Mouse (Mus musculus) hindbrain, embryonic 11.5 days (tissue): ENCODE measurements around the gene Hjurp. TPM values are rescaled to one million over a fixed set of nuclear protein-coding genes. Genes with fewer than 3 reads are reported as not detected.

Experiments
- ATAC-seq: fragments of 200-750 bp; cut with Nextera tagmentation; 2 replicates; pipeline ENCODE4 v1.8.0; 2017; ENCODE audit warnings: mild to moderate bottlenecking, moderate TSS enrichment, moderate library complexity; ENCODE audit not compliant: low FRiP score
- DNase-seq: peaks from one replicate; pipeline ENCODE4 v3.0.0-alpha.2; 2015; ENCODE audit warnings: low spot score
- H3K27ac ChIP-seq: fragments of 300-500 bp; sonication (generic); 2 replicates; pipeline ENCODE4 v1.5.1; 2014; ENCODE audit warnings: mild to moderate bottlenecking, low read depth, low read length
- H3K27me3 ChIP-seq: fragments of 300-500 bp; sonication (generic); 2 replicates; pipeline ENCODE4 v1.6.1; 2014; ENCODE audit warnings: mild to moderate bottlenecking, low read length, moderate library complexity, mixed read lengths; ENCODE audit not compliant: control insufficient read depth, insufficient read depth
- H3K36me3 ChIP-seq: fragments of 300-500 bp; sonication (generic); 2 replicates; pipeline ENCODE4 v1.6.1; 2014; ENCODE audit warnings: mild to moderate bottlenecking, low read length, moderate library complexity, mixed read lengths; ENCODE audit not compliant: control insufficient read depth, insufficient read depth
- H3K4me1 ChIP-seq: fragments of 300-500 bp; sonication (generic); replicated peaks from 2 replicates; pipeline ENCODE4 v1.6.1; 2014; ENCODE audit warnings: low read length, mixed read lengths; ENCODE audit not compliant: control insufficient read depth, insufficient read depth
- H3K4me2 ChIP-seq: fragments of 300-500 bp; sonication (generic); replicated peaks from 2 replicates; pipeline ENCODE4 v1.6.1; 2014; ENCODE audit warnings: mild to moderate bottlenecking, low read depth, low read length
- H3K4me3 ChIP-seq: fragments of 300-500 bp; sonication (generic); 2 replicates; pipeline ENCODE4 v1.5.1; 2014; ENCODE audit warnings: low read depth, low read length
- H3K9ac ChIP-seq: fragments of 300-500 bp; sonication (generic); 2 replicates; pipeline ENCODE4 v1.6.1; 2014; ENCODE audit warnings: low read depth, low read length
- H3K9me3 ChIP-seq: fragments of 300-500 bp; sonication (generic); 2 replicates; pipeline ENCODE4 v1.6.1; 2016; ENCODE audit warnings: low read length; ENCODE audit not compliant: control insufficient read depth
- WGBS: fragments of 180-500 bp; shearing (Covaris S2); extraction: QIAGEN DNeasy Blood & Tissue Kit; methylation state at CpG from one replicate; pipeline ENCODE4 v1.1.7; 2014; 5-methylcytosine and 5-hydroxymethylcytosine counted together
- polyA plus RNA-seq: library from polyadenylated mRNA; unstranded; fragments of >200 nt; fragmentation: Nextera tagmentation; extraction: Ambion mirVana; gene quantifications from 2 replicates; pipeline ENCODE4 v1.2.1, GENCODE M21; 2014

Hjurp gene
- polyA plus RNA-seq, 1 experiment from 2014 or later: 136 TPM

GRCm38 (mm10) chr1:88246386-88246785 lies 31.0 kb downstream of the Hjurp start:
- Histone ChIP-seq H3K27ac (no peak overlapping the region), H3K4me3 (no peak overlapping the region), H3K9ac (no peak overlapping the region), H3K27me3 (no peaks in the 10 kb centered on the region), H3K4me1 (no peaks in the 10 kb centered on the region), H3K9me3 (peaks cover 90% of the 10 kb centered on the region), H3K4me2 (no peak overlapping the region), H3K36me3 (no peaks in the 10 kb centered on the region)
- ATAC-seq (no peak), DNase-seq (no peak)
- 48% methylated on average over 6 of the region's 6 CpGs for WGBS

- Histone ChIP-seq H3K27me3 (no peaks in the 10 kb centered on the region), H3K27ac (no peak overlapping the region), H3K4me2 (no peak overlapping the region), H3K36me3 (no peaks in the 10 kb centered on the region), H3K4me3 (no peak overlapping the region), H3K4me1 (no peaks in the 10 kb centered on the region), H3K9ac (no peak overlapping the region), H3K9me3 (peaks cover 90% of the 10 kb centered on the region)
- ATAC-seq: no peak
- DNase-seq: no peak
- 80% methylated on average over 6 of the region's 6 CpGs for WGBS
Measured at GRCm38 (mm10) chr1:88245881-88246280, 31.6 kb downstream of the Hjurp start.

DNA sequence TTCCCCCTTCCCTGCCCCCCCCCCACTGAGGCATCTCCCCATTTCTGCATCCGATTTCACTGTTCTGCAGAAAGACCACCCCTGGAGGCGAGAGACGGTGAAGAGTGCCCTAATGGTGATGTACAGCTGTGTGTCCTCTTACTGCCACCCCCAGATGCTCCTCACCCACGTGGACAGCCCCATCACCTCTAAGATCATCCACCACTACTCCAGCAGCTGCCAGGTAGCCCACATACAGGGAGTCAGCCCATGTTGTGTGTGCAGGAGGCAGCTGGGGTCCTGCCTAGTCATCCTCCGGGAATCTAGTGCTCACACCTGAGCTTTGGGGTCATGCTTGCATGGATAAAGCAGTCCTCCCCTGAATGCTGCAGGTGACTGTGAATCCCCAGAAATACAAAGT lies 33.6 kb downstream of the Hjurp start:
- DNase-seq (no peak), ATAC-seq (no peak)
- no peak overlapping the region for H3K27ac ChIP-seq
- 66% methylated on average over 5 of the region's 5 CpGs for WGBS
- H3K4me2 ChIP-seq: no peak overlapping the region
- no peak overlapping the region for H3K4me3 ChIP-seq
- no peak overlapping the region for H3K9ac ChIP-seq
- no peaks in the 10 kb centered on the region for H3K27me3 ChIP-seq
- no peaks in the 10 kb centered on the region for H3K36me3 ChIP-seq
- H3K9me3 ChIP-seq: peaks cover 90% of the 10 kb centered on the region
- H3K4me1 ChIP-seq: no peaks in the 10 kb centered on the region

GRCm38 (mm10) chr1:88240579-88240978 lies 36.9 kb downstream of the Hjurp start:
- Histone ChIP-seq H3K27ac (no peak overlapping the region), H3K9ac (no peak overlapping the region), H3K4me2 (no peak overlapping the region), H3K36me3 (no peaks in the 10 kb centered on the region), H3K9me3 (peaks cover 87% of the 10 kb centered on the region), H3K27me3 (no peaks in the 10 kb centered on the region), H3K4me3 (no peak overlapping the region), H3K4me1 (no peaks in the 10 kb centered on the region)
- no peak for DNase-seq
- WGBS: 76% methylated on average over 4 of the region's 4 CpGs
- no peak for ATAC-seq

GRCm38 (mm10) chr1:88240072-88240471 lies 37.4 kb downstream of the Hjurp start:
- Histone ChIP-seq H3K4me3 (no peak overlapping the region), H3K9ac (no peak overlapping the region), H3K27me3 (no peaks in the 10 kb centered on the region), H3K9me3 (peaks cover 87% of the 10 kb centered on the region), H3K4me1 (no peaks in the 10 kb centered on the region), H3K4me2 (no peak overlapping the region), H3K36me3 (no peaks in the 10 kb centered on the region), H3K27ac (no peak overlapping the region)
- no peak for ATAC-seq
- DNase-seq: no peak
- 73% methylated on average over 5 of the region's 5 CpGs for WGBS

GRCm38 (mm10) chr1:88238771-88239170 lies 38.7 kb downstream of the Hjurp start:
- no peak overlapping the region for H3K4me3 ChIP-seq
- no peaks in the 10 kb centered on the region for H3K4me1 ChIP-seq
- 79% methylated on average over 6 of the region's 6 CpGs for WGBS
- peaks cover 88% of the 10 kb centered on the region for H3K9me3 ChIP-seq
- H3K9ac ChIP-seq: no peak overlapping the region
- DNase-seq (no peak), ATAC-seq (no peak)
- H3K27ac ChIP-seq: no peak overlapping the region
- H3K36me3 ChIP-seq: no peaks in the 10 kb centered on the region
- no peaks in the 10 kb centered on the region for H3K27me3 ChIP-seq
- no peak overlapping the region for H3K4me2 ChIP-seq

GRCm38 (mm10) chr1:88237311-88237710 lies 40.1 kb downstream of the Hjurp start:
- Histone ChIP-seq H3K4me3 (no peak overlapping the region), H3K9me3 (peaks cover 90% of the 10 kb centered on the region), H3K9ac (no peak overlapping the region), H3K4me2 (no peak overlapping the region), H3K36me3 (no peaks in the 10 kb centered on the region), H3K27me3 (no peaks in the 10 kb centered on the region), H3K4me1 (no peaks in the 10 kb centered on the region), H3K27ac (no peak overlapping the region)
- ATAC-seq: no peak
- 81% methylated on average over 5 of the region's 5 CpGs for WGBS
- DNase-seq: no peak

GRCm38 (mm10) chr1:88235894-88236415 lies 41.5 kb downstream of the Hjurp start:
- H3K4me2 ChIP-seq: no peak overlapping the region

GRCm38 (mm10) chr1:88235046-88235893 lies 42.2 kb downstream of the Hjurp start:
- H3K4me3 ChIP-seq: no peak overlapping the region
- DNase-seq (no peak), ATAC-seq (no peak)
- H3K9ac ChIP-seq: no peak overlapping the region
- H3K4me2 ChIP-seq: no peak overlapping the region
- H3K4me1 ChIP-seq: no peaks in the 10 kb centered on the region
- no peaks in the 10 kb centered on the region for H3K36me3 ChIP-seq
- no peak overlapping the region for H3K27ac ChIP-seq
- peaks cover 95% of the 10 kb centered on the region for H3K9me3 ChIP-seq
- H3K27me3 ChIP-seq: no peaks in the 10 kb centered on the region
- WGBS: 65% methylated on average over 11 of the region's 11 CpGs

More at GRCm38 (mm10) chr1:88235894-88236415, 41.5 kb downstream of the Hjurp start:
- Histone ChIP-seq H3K27me3 (no peaks in the 10 kb centered on the region), H3K4me1 (no peaks in the 10 kb centered on the region), H3K36me3 (no peaks in the 10 kb centered on the region), H3K9me3 (peaks cover 95% of the 10 kb centered on the region), H3K9ac (no peak overlapping the region), H3K4me3 (no peak overlapping the region), H3K27ac (no peak overlapping the region)
- no peak for ATAC-seq
- WGBS: 68% methylated on average over 4 of the region's 4 CpGs
- no peak for DNase-seq
